Mouse (Mus musculus): ENCODE data around the gene Ift52. TPM values are rescaled to one million over a fixed set of nuclear protein-coding genes. Genes with fewer than 3 reads are reported as not detected.

The Ift52 gene
- polyA plus RNA-seq, 1 experiment from 2014 or later: 45.6 TPM

- peaks cover 5% of the 10 kb centered on the region; the same call in 1 of the 2 replicates for H3K36me3 ChIP-seq
- H3K27ac ChIP-seq: no peak overlapping the region
- H3K4me3 ChIP-seq: no peak overlapping the region
- no peaks in the 10 kb centered on the region for H3K9me3 ChIP-seq
- H3K27me3 ChIP-seq (ENCODE audit: insufficient read depth, poor library complexity, severe bottlenecking): no peaks in the 10 kb centered on the region
- 68% methylated on average over 5 of the region's 5 CpGs for WGBS
- H3K4me1 ChIP-seq: no peaks in the 10 kb centered on the region
- no peak for DNase-seq (ENCODE audit: low spot score)
These were observed 72.4 kb downstream of the Ift52 start for GRCm38 (mm10) chr2:163089475-163090123.

GRCm38 (mm10) chr2:163094909-163095308 is 77.8 kb downstream of the Ift52 start:
- Histone ChIP-seq H3K27me3 (ENCODE audit: insufficient read depth, poor library complexity, severe bottlenecking) (peaks cover 10% of the 10 kb centered on the region; the same call in 1 of the 2 replicates), H3K4me1 (0 out of 2 replicates have a peak, but pooled peaks cover 5% of the 10 kb centered on the region), H3K27ac (no peak overlapping the region), H3K36me3 (no peaks in the 10 kb centered on the region), H3K4me3 (no peak overlapping the region), H3K9me3 (no peaks in the 10 kb centered on the region)
- 81% methylated on average over 10 of the region's 10 CpGs for WGBS
- DNase-seq (ENCODE audit: low spot score): no peak

Small RNA genes lying within 50 kb of the gene (microRNA-seq; reads per million reads assigned to microRNA genes)
- gene Gm22174 (not detected), gene Mir7003 (1.0 reads per million)

Other genes starting within 250 kb of the Ift52 start
- 179 and 208 TPM in 2 replicates for gene Srsf6, start 85.8 kb upstream of the Ift52 start, polyA plus RNA-seq (2016; fragmentation: Nextera tagmentation; extraction: Ambion mirVana)
- 0.07 and 0.15 TPM in 2 replicates for gene L3mbtl1, start 73.9 kb upstream of the Ift52 start, polyA plus RNA-seq (2016; fragmentation: Nextera tagmentation; extraction: Ambion mirVana)
- 0.28 TPM in 1 of 2 replicates, not detected in the other for gene Sgk2, start 30.0 kb upstream of the Ift52 start, polyA plus RNA-seq (2016; fragmentation: Nextera tagmentation; extraction: Ambion mirVana)
- gene Mybl2, start 37.3 kb downstream of the Ift52 start, polyA plus RNA-seq (2016; fragmentation: Nextera tagmentation; extraction: Ambion mirVana): 30.2 and 38.2 TPM in 2 replicates
- not detected in 2 replicates for gene Gtsf1l, start 70.5 kb downstream of the Ift52 start, polyA plus RNA-seq (2016; fragmentation: Nextera tagmentation; extraction: Ambion mirVana)
- gene Tox2, start 185.8 kb downstream of the Ift52 start, polyA plus RNA-seq (2016; fragmentation: Nextera tagmentation; extraction: Ambion mirVana): 1.7 and 2.0 TPM in 2 replicates

All from heart, embryonic 10.5 days (tissue).